Mouse (Mus musculus) spleen, adult 2 months (tissue): ENCODE data around the gene Plcg2. TPM values are rescaled to one million over a fixed set of nuclear protein-coding genes. Genes with fewer than 3 reads are reported as not detected.

Experiments
- DNase-seq, 2 experiments: peaks; one replicate each; pipeline versions ENCODE4 v3.0.0 to v3.0.0-alpha.2; 2012 to 2021; ENCODE audit warnings: low spot score in 2 of 2, low read depth in 1 of 2
- H3K27ac ChIP-seq: fragments of 200-500 bp; 2 replicates; pipeline ENCODE4 v1.5.1; 2012; ENCODE audit warnings: low read length, inconsistent platforms; ENCODE audit not compliant: insufficient read depth
- H3K27me3 ChIP-seq: fragments of 200-500 bp; 2 replicates; pipeline ENCODE4 v1.6.1; 2012; ENCODE audit warnings: mild to moderate bottlenecking, moderate library complexity, low read length, inconsistent platforms; ENCODE audit not compliant: control insufficient read depth, insufficient read depth
- H3K36me3 ChIP-seq: fragments of 200-500 bp; 2 replicates; pipeline ENCODE4 v1.6.1; 2012; ENCODE audit warnings: mild to moderate bottlenecking, low read length, inconsistent platforms; ENCODE audit not compliant: control insufficient read depth, insufficient read depth
- H3K4me1 ChIP-seq: fragments of 200-500 bp; 2 replicates; pipeline ENCODE4 v1.6.1; 2011; ENCODE audit warnings: inconsistent platforms; ENCODE audit not compliant: control insufficient read depth, insufficient read depth, insufficient read length
- H3K4me3 ChIP-seq: fragments of 200-500 bp; 2 replicates; pipeline ENCODE4 v1.5.1; 2011; ENCODE audit warnings: mild to moderate bottlenecking, inconsistent platforms; ENCODE audit not compliant: insufficient read depth, insufficient read length; ENCODE audit errors: extremely low read depth
- CTCF ChIP-seq: fragments of 200-500 bp; IDR thresholded peaks from 2 replicates; pipeline ENCODE4 v1.5.1; 2011; ENCODE audit warnings: mild to moderate bottlenecking, inconsistent platforms; ENCODE audit not compliant: insufficient read depth, insufficient read length, insufficient replicate concordance; ENCODE audit errors: extremely low read depth
- POLR2A ChIP-seq: fragments of 200-500 bp; IDR thresholded peaks from 2 replicates; pipeline ENCODE4 v1.6.1; 2011; ENCODE audit warnings: low read depth, low read length, inconsistent platforms
- WGBS: fragments of 180-500 bp; shearing (Covaris S2); methylation state at CpG from one replicate; pipeline ENCODE4 v1.1.7; 2018; 5-methylcytosine and 5-hydroxymethylcytosine counted together
- polyA plus RNA-seq: library from polyadenylated mRNA; depleted of rRNA; stranded (reverse); fragments of >200 nt; gene quantifications from 2 replicates; pipeline ENCODE4 v1.2.3, GENCODE M21; 2012

The Plcg2 gene
- polyA plus RNA-seq, 1 experiment: 51.1 TPM

GRCm38 (mm10) chr8:117517861-117518260 is 19.8 kb downstream of the Plcg2 start:
- Histone ChIP-seq H3K27me3 (no peaks in the 10 kb centered on the region), H3K4me1 (peaks cover 5% of the 10 kb centered on the region; the same call in 1 of the 2 replicates), H3K4me3 (no peak overlapping the region), H3K36me3 (no peaks in the 10 kb centered on the region), H3K27ac (no peak overlapping the region)
- 49% methylated on average over 9 of the region's 9 CpGs for WGBS
- DNase-seq: no peak
- TF ChIP-seq CTCF: no peak
- no peak for TF ChIP-seq POLR2A

GRCm38 (mm10) chr8:117518873-117519272 is 20.8 kb downstream of the Plcg2 start:
- TF ChIP-seq POLR2A (no peak), CTCF (no peak)
- no peaks in the 10 kb centered on the region for H3K27me3 ChIP-seq
- H3K27ac ChIP-seq: no peak overlapping the region
- WGBS: 79% methylated on average over 4 of the region's 4 CpGs
- H3K36me3 ChIP-seq: no peaks in the 10 kb centered on the region
- H3K4me1 ChIP-seq: peaks cover 3% of the 10 kb centered on the region; the same call in 1 of the 2 replicates
- no peak for DNase-seq
- no peak overlapping the region for H3K4me3 ChIP-seq

DNA sequence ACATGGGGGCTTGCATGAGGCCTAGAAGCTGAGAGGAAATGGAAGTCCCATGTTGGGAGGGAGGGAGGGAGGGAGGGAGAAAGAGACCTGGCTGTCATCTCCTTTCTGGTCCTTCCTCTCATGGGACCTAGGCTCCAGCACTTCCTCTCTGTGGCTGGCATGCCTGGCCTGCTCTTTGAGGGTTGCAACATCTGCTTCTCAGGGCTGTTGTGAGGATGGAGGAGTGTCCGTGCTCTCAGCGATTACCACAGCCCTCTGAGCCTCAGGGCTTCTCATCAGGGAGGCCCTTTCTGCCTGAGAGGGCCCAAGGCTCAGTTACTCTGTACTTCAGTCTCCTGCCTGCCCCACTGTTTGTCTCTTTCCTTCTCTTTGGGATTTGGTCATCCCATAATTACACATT is 28.1 kb downstream of the Plcg2 start:
- H3K4me3 ChIP-seq: no peak overlapping the region
- peak in 1 of 2 experiments; percentile 56 for DNase-seq
- peaks cover 34% of the 10 kb centered on the region for H3K4me1 ChIP-seq
- peak overlapping the region; percentile 96 for H3K27ac ChIP-seq
- no peaks in the 10 kb centered on the region for H3K27me3 ChIP-seq
- H3K36me3 ChIP-seq: no peaks in the 10 kb centered on the region
- TF ChIP-seq CTCF (no peak), POLR2A (no peak)
- 9% methylated on average over 2 of the region's 2 CpGs for WGBS

GRCm38 (mm10) chr8:117527983-117528382 is 29.9 kb downstream of the Plcg2 start:
- TF ChIP-seq CTCF (no peak), POLR2A (peak; percentile 65)
- WGBS: 15% methylated on average over 5 of the region's 5 CpGs
- H3K4me3 ChIP-seq: peak overlapping the region; percentile 52; the same call in 1 of the 2 replicates
- peaks cover 39% of the 10 kb centered on the region for H3K4me1 ChIP-seq
- H3K36me3 ChIP-seq: no peaks in the 10 kb centered on the region
- peak; percentile 66 to 81 for DNase-seq
- H3K27ac ChIP-seq: peak overlapping the region; percentile 96
- H3K27me3 ChIP-seq: no peaks in the 10 kb centered on the region

- Histone ChIP-seq H3K4me3 (no peak overlapping the region), H3K27ac (peak overlapping the region; percentile 87), H3K4me1 (peaks cover 45% of the 10 kb centered on the region), H3K36me3 (no peaks in the 10 kb centered on the region), H3K27me3 (no peaks in the 10 kb centered on the region)
- TF ChIP-seq CTCF: no peak
- TF ChIP-seq POLR2A: no peak
- 20% methylated on average over 5 of the region's 5 CpGs for WGBS
- DNase-seq: no peak
Measured at GRCm38 (mm10) chr8:117529177-117529576, 31.1 kb downstream of the Plcg2 start.

GRCm38 (mm10) chr8:117532381-117532972 is 34.4 kb downstream of the Plcg2 start:
- peak in 1 of 2 experiments; percentile 54 for DNase-seq
- Histone ChIP-seq H3K4me1 (peaks cover 44% of the 10 kb centered on the region), H3K27ac (peak overlapping the region; percentile 71), H3K4me3 (no peak overlapping the region), H3K27me3 (no peaks in the 10 kb centered on the region), H3K36me3 (no peaks in the 10 kb centered on the region)
- TF ChIP-seq POLR2A (no peak), CTCF (no peak)
- 16% methylated on average over 15 of the region's 15 CpGs for WGBS

- TF ChIP-seq POLR2A: no peak
- TF ChIP-seq CTCF: no peak
- peaks cover 39% of the 10 kb centered on the region for H3K4me1 ChIP-seq
- 26% methylated on average over 6 of the region's 6 CpGs for WGBS
- H3K27me3 ChIP-seq: no peaks in the 10 kb centered on the region
- no peak overlapping the region for H3K4me3 ChIP-seq
- DNase-seq: no peak
- H3K27ac ChIP-seq: peak overlapping the region; percentile 50
- no peaks in the 10 kb centered on the region; the same call in 1 of the 2 replicates for H3K36me3 ChIP-seq
Measured at GRCm38 (mm10) chr8:117536862-117537261, 38.8 kb downstream of the Plcg2 start.

DNA sequence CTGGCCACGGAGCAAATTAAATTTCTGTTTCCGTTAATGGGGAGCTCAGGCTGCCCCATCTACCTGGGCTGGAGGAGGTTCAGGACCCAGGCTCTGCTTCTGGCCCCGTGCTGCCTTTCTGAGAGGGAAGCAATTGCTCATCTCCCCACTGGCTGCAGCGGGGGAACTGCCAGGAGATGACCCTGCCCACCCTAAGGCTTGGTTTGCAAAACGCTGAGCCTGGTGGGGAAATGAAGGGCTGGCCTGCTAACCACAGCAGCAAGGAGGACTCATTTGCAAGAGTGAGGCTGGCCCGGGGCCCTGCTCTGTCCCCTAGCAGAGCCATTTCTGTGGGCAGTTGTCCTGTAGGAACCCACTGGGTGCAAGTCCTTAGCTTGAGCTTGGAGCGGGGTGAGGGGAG is 39.7 kb downstream of the Plcg2 start:
- no peaks in the 10 kb centered on the region; the same call in 1 of the 2 replicates for H3K36me3 ChIP-seq
- TF ChIP-seq POLR2A (no peak), CTCF (no peak)
- H3K4me1 ChIP-seq: peaks cover 39% of the 10 kb centered on the region; the same call in 1 of the 2 replicates
- 27% methylated on average over 7 of the region's 7 CpGs for WGBS
- DNase-seq: no peak
- H3K27me3 ChIP-seq: no peaks in the 10 kb centered on the region
- H3K4me3 ChIP-seq: no peak overlapping the region
- H3K27ac ChIP-seq: peak overlapping the region; percentile 50
